Comparison of ENCODE assay signal across 13 mouse cellular contexts in genomic region chr17:80053931-80054734, GRCm38 (mm10). TPM values are rescaled to one million over a fixed set of nuclear protein-coding genes. Genes with fewer than 3 reads are reported as not detected.
A peak's percentile ranks its signal among the peaks of the same experiment; 100 is the strongest.
DNase-seq lines count a peak whose midpoint lies in the region; ATAC-seq lines count a peak whose summit lies in the region.
"Had no signal": no experiment of that assay in that cellular context is flagged by ENCODE, and none has a peak within 500 bp of the region (broad histone marks: within the 10 kb centered on the region; RNA-seq: fewer than 3 reads in every experiment).

No protein-coding gene starts in this region.

- peak overlapping the region; percentile 71 for H3K9ac ChIP-seq in heart, embryonic 13.5 days
- H3K9ac ChIP-seq: hindbrain, embryonic 15.5 days; limb, embryonic 12.5 days had no signal

- no peaks in the 10 kb centered on the region for H3K27me3 ChIP-seq in heart, embryonic 13.5 days (replicated peaks)
- H3K27me3 ChIP-seq: hindbrain, embryonic 15.5 days; limb, embryonic 12.5 days had no signal

- H3K27ac ChIP-seq in heart, embryonic 13.5 days (replicated peaks) = peak overlapping the region; percentile 68
- H3K27ac ChIP-seq: embryonic facial prominence, embryonic 10.5 days; hindbrain, embryonic 15.5 days; limb, embryonic 12.5 days had no signal

- peak; percentile 16 for DNase-seq in ovary, postnatal 36 days (ENCODE audit: low spot score)
- no peak for DNase-seq in ovary, postnatal 10 days (ENCODE audit: low spot score)
- DNase-seq in cerebellum, adult 9-11 months = peak; percentile 44
- peak; percentile 40 to 43 for DNase-seq in layer of hippocampus, postnatal 36 days
- no peak for DNase-seq in B cell, adult 2 months
- DNase-seq in kidney, adult 8-10 months = no peak
- DNase-seq: kidney, postnatal 14 days; thymus, postnatal 14 days had no signal

- WGBS in heart, embryonic 13.5 days = 53% methylated on average over 27 of the region's 27 CpGs

- peak; percentile 54 for ATAC-seq in heart, embryonic 13.5 days (ENCODE audit: extremely low read depth, insufficient number of reproducible peaks, low FRiP score, low TSS enrichment)
- ATAC-seq in erythroid progenitor cell, adult 5-6 weeks (replicated peaks; ENCODE audit: low FRiP score, poor library complexity, severe bottlenecking) = no peak

- peak overlapping the region; percentile 68 for H3K4me2 ChIP-seq in heart, embryonic 13.5 days
- H3K4me2 ChIP-seq: hindbrain, embryonic 15.5 days; limb, embryonic 12.5 days had no signal

- peak overlapping the region; percentile 41 for H3K4me3 ChIP-seq in heart, embryonic 13.5 days
- H3K4me3 ChIP-seq: embryonic facial prominence, embryonic 10.5 days; hindbrain, embryonic 15.5 days; limb, embryonic 12.5 days had no signal

- no peaks in the 10 kb centered on the region for H3K9me3 ChIP-seq in heart, embryonic 13.5 days
- H3K9me3 ChIP-seq: embryonic facial prominence, embryonic 10.5 days; hindbrain, embryonic 15.5 days; limb, embryonic 12.5 days had no signal

- H3K4me1 ChIP-seq in heart, embryonic 13.5 days = peaks cover 45% of the 10 kb centered on the region

- H3K36me3 ChIP-seq in heart, embryonic 13.5 days = peaks cover 52% of the 10 kb centered on the region

RNA-seq across cellular contexts. Expression of gene Hnrnpll, which starts 8.0 kb away (rescaled TPM):
- polyA plus RNA-seq in heart, embryonic 13.5 days (2015; fragmentation: Nextera tagmentation; extraction: Ambion mirVana) = 39.9 and 40.3 TPM in 2 replicates
- 10 to 100 TPM; 62.3 to 66.0 TPM for total RNA-seq in layer of hippocampus, postnatal 36 days (2021)
- total RNA-seq in erythroid progenitor cell, adult 5-6 weeks (2015; ENCODE audit: low replicate concordance) = 53.0 and 60.4 TPM in 2 replicates
- total RNA-seq in erythroid progenitor cell, adult 5-6 weeks (2017; ENCODE audit: low replicate concordance) = 37.4 and 64.8 TPM in 2 replicates

Comparison
In these comparisons a context has a peak if more than half of its experiments do, and no peak if none do; other contexts are left out.
1. DNase-seq: peak in ovary, postnatal 36 days (single experiment), cerebellum, adult 9-11 months (single experiment) and layer of hippocampus, postnatal 36 days (2 of 2); none in ovary, postnatal 10 days (single experiment), B cell, adult 2 months (0 of 2) and kidney, adult 8-10 months (0 of 2).